Mouse (Mus musculus) kidney, adult 2 months (tissue): ENCODE data around the gene Ptgfr.

ENCODE experiments used
- CTCF ChIP-seq: fragments of 200-500 bp; conservative IDR thresholded peaks from 2 replicates; pipeline ENCODE4 v1.5.1; 2011; ENCODE audit warnings: low read depth, mild to moderate bottlenecking, control low read depth, low read length, moderate library complexity, mixed read lengths; ENCODE audit not compliant: insufficient read depth, insufficient read length
- POLR2A ChIP-seq: fragments of 200-500 bp; IDR thresholded peaks from one replicate; pipeline ENCODE4 v1.6.1; 2011; ENCODE audit warnings: low read depth, low read length, control low read depth

DNA sequence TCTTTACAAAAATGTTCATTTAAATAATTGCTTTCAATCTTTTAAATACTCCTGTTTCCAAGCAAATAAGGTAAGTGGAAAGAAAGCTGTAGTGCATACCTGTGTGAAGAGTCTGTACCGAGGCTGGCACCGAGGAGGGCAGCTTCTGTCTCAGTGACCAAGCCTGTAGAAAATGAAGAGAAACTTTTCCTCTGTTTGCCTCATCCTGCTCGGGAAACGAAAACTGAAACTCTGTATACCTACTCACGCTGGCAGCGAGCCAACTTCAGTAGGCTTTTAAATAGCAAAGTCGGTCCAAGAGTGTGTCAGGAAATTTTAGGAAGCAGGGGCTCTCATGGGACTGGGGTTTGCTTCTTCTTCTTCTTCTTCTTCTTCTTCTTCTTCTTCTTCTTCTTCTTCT, 87.7 kb downstream of the Ptgfr start, which contains the start of gene Ifi44:
- no peak for TF ChIP-seq POLR2A
- TF ChIP-seq CTCF = no peak
